Mouse (Mus musculus): ENCODE measurements around the gene Bbs5. TPM values are rescaled to one million over a fixed set of nuclear protein-coding genes. Genes with fewer than 3 reads are reported as not detected.
"Not testable (repeated sequence)": the region's sequence is repeated elsewhere in the genome, so short reads cannot be mapped to it uniquely, and the experiment has no call there.

Gene Bbs5
- under 1 TPM in 1 of 3 experiments, not detected in 2; 0.52 TPM for polyA plus RNA-seq (2017; shearing (Covaris generic))

DNA sequence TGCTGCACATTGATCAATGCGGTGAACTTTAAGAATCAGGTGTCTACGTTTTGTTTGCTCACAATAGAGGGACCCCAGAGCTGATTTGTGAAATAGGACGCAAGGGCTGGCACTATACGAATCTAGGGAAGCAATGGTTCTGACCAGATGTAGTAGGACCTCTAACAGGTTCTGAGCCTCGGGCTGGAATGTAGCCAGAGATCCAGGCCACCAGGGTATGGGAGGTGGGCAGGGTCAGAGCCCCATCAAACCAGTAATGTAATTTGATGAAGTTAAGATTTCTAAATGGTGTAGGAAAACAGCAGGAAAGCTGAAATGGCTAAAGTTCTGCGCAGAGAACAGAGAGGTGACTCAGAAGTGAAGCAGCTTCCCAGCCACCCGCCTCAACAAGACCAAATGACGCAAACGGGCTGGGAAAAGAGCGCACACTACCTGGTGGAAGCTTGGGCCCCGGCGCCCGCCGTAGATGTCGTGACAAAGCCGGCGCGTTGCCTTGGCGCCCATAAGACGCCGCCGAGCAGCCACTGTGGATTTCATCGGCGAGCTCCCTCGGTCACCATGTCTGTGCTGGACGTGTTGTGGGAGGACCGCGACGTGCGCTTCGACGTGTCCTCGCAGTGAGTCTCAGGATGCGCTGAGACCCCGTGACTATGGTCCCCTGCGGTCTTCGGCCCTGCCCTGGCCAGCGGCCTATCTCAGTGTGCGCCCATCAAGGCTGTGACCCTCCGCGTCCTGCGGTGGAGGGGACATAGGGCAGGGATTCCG is at the start of gene Bbs5:
Gene Bbs5 (plus strand): TSS at position 446 of the 765 bp plus-strand sequence.
- no peak for ATAC-seq

DNA sequence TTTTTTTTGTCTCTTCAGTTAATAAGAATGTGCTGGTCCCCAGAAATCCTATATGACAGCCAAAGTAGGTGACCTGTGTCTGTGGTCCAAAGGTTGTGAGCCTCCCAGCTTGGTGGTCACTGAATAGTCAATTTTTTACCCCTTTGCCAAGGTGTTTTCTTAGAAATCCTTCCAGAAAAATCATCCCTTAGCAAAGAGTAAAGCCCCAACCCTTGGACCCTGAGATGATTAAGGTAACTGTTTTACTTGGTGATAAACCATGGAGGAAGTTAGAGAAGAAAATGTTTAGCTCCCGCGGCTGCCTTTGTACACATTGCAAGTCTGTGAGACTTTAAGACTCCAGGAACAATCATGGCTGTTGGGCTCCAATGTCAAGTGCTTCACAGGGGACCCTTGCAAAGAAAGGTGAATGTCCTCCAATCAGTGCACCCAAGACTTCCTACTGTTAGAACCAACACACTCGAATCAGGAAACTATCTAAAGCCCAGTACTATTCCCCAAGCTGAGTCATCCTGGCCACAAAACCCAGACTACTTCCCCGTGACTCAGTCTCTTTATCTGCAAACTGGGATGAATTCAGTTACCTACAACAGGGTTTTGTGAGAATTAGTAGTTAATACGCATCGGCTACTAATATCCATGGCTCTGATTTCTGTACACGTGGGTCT is 43.1 kb upstream of the Bbs5 start:
- no peak for ATAC-seq

- ATAC-seq = no peak
These were observed 40.4 kb upstream of the Bbs5 start for GRCm38 (mm10) chr2:69606621-69607020.

DNA sequence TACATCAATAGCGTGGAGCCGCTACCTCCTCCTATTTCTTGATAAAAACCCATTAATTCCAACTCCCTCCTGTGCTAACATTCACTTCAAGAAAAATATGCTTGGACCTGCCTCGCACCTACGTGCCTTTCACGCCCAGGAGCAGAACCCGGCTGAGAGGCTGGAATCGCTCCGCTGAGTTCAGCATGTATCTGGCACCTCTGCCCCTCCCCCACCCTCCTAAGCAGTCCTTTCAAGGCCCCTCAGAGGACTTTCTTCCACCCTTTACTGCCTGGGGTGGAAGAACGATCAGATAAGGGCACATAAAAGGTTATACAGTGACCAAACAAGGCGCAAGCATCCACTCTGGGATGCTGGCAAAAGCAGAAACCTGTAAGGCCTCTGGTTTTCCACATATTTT is 34.7 kb upstream of the Bbs5 start:
- no peak for ATAC-seq

DNA sequence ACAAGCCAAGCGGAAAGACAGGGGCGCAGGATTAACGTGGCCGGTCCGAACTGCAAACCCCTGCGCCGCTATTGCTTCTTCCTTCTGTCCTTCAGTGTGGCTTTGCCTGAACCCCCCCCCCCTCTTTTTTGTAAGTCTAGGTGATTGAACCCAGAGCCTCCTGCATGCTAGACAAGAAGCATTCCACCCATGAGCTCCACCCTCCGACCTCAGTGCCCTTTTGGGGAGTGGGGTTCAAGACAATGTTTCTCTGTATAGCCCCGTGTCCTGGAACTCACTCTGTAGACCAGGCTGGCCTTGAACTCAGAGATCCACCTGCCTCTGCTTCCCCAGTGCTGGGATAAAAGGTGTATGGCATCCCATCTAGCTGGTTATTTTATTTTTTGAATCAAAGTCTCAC is 34.3 kb upstream of the Bbs5 start:
- ATAC-seq = no peak

DNA sequence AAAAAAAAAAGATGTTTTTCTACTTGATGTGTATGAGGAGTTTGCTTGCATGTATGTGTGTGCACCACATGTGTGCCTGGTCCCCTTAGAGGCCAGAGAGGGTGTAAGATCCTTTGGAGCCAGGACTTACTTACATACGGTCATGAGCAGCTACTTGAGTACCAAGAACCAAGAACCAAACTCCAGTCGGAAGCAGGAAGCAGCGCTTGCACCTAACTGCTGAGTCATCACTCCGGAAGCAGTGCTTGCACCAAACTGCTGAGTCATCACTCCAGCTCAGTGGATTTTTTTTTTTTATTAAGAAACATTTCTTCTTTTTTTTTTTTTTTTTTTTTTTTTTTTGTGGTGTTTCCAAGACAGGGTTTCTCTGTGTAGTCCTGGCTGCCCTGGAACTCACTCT is 33.7 kb upstream of the Bbs5 start:
- ATAC-seq = no peak

DNA sequence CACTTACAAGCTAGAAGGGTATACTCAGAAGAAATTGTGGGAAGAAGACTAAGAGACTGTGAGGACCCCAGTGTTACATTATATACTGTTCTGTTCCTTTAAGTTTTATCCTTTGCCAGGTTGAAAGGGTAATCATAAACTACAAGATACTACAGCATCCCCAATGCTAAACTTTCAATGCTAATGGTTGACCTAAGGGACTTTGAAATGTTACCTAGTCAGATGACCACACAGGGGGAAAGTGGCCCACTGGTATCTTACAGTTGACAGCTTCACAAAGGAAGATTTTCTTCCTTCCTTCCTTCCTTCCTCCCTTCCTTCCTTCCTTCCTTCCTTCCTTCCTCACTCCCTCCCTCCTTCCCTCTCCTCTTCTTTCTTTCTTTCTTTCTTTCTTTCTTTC is 28.6 kb upstream of the Bbs5 start:
- no peak for ATAC-seq

GRCm38 (mm10) chr2:69619286-69619685 is 27.7 kb upstream of the Bbs5 start:
- ATAC-seq = no peak

GRCm38 (mm10) chr2:69629215-69629614 is 17.8 kb upstream of the Bbs5 start:
- no peak for ATAC-seq

GRCm38 (mm10) chr2:69629914-69630313 is 17.1 kb upstream of the Bbs5 start:
- ATAC-seq = no peak

GRCm38 (mm10) chr2:69630792-69631191 is 16.2 kb upstream of the Bbs5 start:
- ATAC-seq = no peak

GRCm38 (mm10) chr2:69631449-69631848 is 15.5 kb upstream of the Bbs5 start:
- peak; percentile 44 for ATAC-seq

DNA sequence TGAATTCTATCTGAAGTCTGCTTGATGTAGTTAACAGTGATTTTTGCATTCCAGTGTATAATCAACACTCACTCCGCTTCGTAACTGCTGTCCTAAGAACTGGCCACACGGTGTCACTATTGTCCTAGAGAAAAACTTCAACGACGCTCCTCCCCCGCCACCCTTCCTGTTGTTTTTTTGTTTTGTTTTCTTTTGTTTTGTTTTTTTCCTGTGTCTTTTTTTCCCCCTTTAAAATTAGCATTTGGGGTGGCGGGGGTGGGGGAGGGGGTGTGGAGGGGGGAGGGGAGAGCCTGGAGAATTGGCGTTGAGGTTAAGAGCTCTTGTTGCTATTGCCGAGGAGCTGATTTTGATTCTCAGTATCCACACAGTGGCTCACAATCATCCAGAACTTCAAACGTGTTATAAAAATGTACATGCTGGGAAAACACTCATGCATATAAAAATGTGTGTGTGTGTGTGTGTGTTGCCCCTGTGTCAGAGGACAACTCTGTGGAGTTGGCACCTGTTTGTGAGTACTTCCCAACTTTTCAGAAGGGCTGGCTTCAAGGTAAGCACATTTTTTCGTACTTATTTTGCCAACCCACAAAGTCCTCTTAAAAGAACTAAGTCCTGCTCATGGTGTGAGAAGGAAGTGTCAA is 11.8 kb upstream of the Bbs5 start:
- ATAC-seq = peak; percentile 86

DNA sequence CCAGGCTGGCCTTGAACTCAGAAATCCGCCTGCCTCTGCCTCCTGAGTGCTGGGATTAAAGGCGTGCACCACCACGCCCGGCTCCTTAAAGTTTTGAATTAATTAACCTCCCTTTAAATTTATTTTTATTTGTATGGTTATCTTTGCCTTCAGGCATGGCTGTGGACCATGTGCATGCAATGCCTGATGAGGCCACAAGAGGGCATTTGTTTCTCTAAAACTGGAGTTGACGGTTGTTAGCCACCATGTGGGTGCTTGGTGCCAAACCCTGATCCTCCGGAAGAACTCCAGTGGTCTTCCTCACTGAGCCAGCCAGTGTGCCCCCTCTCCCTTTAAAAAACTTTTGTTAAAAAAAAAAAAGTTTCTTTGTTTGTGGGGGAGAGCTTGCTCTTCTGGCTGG is 11.2 kb upstream of the Bbs5 start:
- ATAC-seq = peak; percentile 40

DNA sequence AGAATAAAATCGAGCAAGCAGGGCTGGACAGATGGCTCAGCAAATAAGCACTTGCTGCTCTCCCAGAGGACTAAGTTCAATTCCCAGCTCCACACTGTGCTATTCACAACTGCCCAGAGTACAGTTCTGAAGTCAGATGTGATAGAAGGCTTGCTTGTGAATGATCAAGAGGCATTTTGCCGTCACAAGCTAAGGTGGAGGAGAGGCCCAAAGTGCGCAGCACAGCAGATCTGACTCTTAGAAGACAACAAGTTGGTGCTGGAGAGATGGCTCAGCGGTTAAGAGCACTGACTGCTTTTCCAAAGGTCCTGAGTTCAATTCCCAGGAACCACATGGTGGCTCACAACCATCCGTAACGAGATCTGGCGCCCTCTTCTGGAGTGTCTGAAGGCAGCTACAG is 9.0 kb upstream of the Bbs5 start:
- not testable (repeated sequence) for ATAC-seq

GRCm38 (mm10) chr2:69640100-69640499 is 6.9 kb upstream of the Bbs5 start:
- no peak for ATAC-seq

GRCm38 (mm10) chr2:69644968-69645617 is 1.9 kb upstream of the Bbs5 start:
- ATAC-seq = no peak

DNA sequence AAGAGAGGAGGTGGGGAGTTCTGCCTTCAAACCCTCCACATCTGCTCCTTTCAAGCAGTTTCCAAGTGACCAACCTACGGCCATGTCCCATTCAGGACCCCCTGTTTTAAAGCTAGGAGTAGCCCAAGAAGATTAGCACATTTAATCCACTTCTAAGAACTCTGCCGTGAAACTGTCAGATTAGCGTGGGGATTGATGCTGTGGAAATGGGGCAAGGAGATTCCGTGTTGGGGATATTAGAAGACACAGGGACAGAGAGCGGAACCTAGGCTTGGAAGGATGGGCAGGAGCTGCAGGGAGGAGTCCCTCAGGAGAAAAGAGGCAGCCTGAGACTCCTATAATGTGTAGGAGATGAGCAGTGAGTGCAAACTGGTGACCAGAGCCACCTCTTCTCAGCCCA is 2.7 kb downstream of the Bbs5 start:
- no peak for ATAC-seq

DNA sequence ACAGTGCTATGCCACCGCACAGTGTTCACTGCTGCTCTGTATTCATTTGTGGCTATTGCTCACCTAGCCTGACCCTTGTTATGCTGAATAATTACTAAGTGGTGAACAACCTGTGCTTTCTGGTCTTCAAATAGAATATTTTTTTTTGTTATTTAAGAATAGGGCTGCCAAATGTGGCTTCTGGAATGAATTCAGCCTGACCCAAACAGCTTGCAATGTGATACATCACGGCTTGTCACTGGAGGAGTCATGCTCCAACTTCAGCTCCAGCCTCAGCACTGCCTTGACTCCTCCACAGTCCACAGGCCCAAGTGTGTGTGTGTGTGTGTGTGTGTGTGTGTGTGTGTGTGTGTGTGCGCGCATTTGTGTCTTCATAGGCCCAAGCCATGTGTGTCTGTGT is 12.4 kb downstream of the Bbs5 start:
- ATAC-seq = no peak

DNA sequence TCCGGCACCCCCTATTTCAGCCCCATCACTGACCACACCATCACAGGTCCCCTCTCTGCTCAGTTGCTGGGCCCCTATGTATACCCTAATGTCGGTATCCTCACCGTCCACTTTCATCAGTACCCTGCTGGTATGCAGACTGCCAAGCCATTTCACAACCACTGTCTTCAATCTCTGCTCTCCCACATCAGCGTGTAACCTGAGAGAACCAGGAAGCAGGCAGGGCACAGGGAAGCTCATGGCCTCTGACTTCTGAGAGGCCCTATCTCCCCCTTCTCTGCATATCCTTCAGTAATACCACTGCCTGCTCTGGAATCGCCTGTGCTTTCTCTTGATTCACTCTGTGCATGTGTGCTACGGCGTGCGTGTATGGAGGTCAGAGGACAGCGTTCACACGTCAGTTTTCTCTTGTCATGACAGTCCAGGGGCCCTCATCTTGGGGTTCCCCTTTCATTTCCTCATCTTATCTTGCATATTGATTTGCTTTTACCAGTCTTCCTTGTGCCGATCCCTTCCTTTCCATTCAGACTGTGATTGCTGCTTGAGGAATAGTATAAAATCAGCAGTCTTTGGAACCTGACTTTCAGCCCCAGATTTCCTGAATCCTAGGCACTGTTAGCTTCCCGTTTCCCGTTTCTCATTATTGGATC is 17.0 kb downstream of the Bbs5 start:
- ATAC-seq = no peak

- ATAC-seq = no peak
These were observed 20.7 kb downstream of the Bbs5 start for GRCm38 (mm10) chr2:69667656-69668055.

DNA sequence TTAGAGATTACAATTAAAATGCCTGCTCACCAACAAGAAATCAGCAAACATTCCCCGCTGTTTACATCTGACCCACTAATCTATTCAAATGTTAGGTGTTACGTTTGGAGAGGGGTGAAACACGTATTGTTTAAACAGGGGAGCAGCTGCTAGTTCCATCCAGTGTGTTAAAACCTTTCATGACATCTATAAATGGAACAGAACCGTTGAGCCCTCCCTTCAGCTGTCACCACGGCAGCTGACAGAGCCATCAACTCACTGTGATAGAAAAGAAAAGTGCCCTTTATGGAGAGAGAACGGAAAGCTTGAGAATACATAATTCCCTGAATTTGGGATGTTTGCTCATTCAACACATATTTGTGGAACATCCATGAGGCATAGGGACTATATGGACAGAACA is 21.4 kb downstream of the Bbs5 start:
- ATAC-seq = no peak

DNA sequence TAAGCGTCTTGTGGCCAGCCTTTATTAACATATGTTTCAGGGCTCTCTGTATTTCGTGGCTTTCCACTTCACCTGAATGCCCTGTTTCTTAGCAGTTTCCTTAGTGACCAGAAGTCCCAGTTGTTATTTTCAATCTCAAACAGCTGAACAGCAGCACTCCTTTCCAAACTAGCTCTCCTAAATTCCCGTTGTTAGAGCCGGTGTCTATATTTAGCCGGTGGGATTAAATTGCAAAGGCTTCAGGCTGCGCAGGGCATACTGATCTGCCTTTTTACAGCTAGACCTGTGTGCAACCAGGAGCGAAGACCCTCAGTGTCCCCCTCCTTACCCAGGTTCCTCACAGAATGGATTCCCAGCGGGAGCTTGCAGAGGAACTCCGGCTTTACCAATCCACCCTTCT is 22.9 kb downstream of the Bbs5 start, which contains the start of gene Klhl41:
Gene Klhl41 (plus strand): TSS at position 268 of the 400 bp plus-strand sequence.
- no peak for ATAC-seq
